Mouse (Mus musculus) embryonic facial prominence, embryonic 14.5 days (tissue): ENCODE data around the gene Frmd5. TPM values are rescaled to one million over a fixed set of nuclear protein-coding genes. Genes with fewer than 3 reads are reported as not detected.

Source experiments
- ATAC-seq: fragments of 200-750 bp; cut with Nextera tagmentation; 2 replicates; pipeline ENCODE4 v1.8.0; 2017; ENCODE audit warnings: low read depth, moderate number of reproducible peaks, moderate TSS enrichment
- DNase-seq: peaks from one replicate; pipeline ENCODE4 v3.0.0-alpha.2; 2015; ENCODE audit warnings: low spot score
- H3K27ac ChIP-seq: fragments of 300-500 bp; sonication (generic); replicated peaks from 2 replicates; pipeline ENCODE4 v1.5.1; 2014; ENCODE audit warnings: low read depth, mild to moderate bottlenecking, low read length, moderate library complexity
- H3K27me3 ChIP-seq: fragments of 300-500 bp; sonication (generic); replicated peaks from 2 replicates; pipeline ENCODE4 v1.6.1; 2014; ENCODE audit warnings: low read length; ENCODE audit not compliant: control insufficient read depth, insufficient read depth
- H3K36me3 ChIP-seq: fragments of 300-500 bp; sonication (generic); 2 replicates; pipeline ENCODE4 v1.6.1; 2014; ENCODE audit warnings: low read length, mixed read lengths; ENCODE audit not compliant: control insufficient read depth, insufficient read depth
- H3K4me1 ChIP-seq: fragments of 300-500 bp; sonication (generic); 2 replicates; pipeline ENCODE4 v1.6.1; 2014; ENCODE audit warnings: antibody characterized with exemption, low read length; ENCODE audit not compliant: control insufficient read depth, insufficient read depth
- H3K4me2 ChIP-seq: fragments of 300-500 bp; sonication (generic); 2 replicates; pipeline ENCODE4 v1.6.1; 2014; ENCODE audit warnings: low read depth, mild to moderate bottlenecking, low read length, moderate library complexity, mixed read lengths
- H3K4me3 ChIP-seq: fragments of 300-500 bp; sonication (generic); 2 replicates; pipeline ENCODE4 v1.5.1; 2014; ENCODE audit warnings: low read depth, mild to moderate bottlenecking, low read length
- H3K9ac ChIP-seq: fragments of 300-500 bp; sonication (generic); 2 replicates; pipeline ENCODE4 v1.6.1; 2014; ENCODE audit warnings: low read depth, mild to moderate bottlenecking, low read length, moderate library complexity, mixed read lengths
- H3K9me3 ChIP-seq: fragments of 300-500 bp; sonication (generic); 2 replicates; pipeline ENCODE4 v1.6.1; 2016; ENCODE audit warnings: low read length; ENCODE audit not compliant: control insufficient read depth
- WGBS: fragments of 180-500 bp; shearing (Covaris S2); extraction: QIAGEN DNeasy Blood & Tissue Kit; methylation state at CpG from one replicate; pipeline ENCODE4 v1.1.7; 2014; 5-methylcytosine and 5-hydroxymethylcytosine counted together
- polyA plus RNA-seq: library from polyadenylated mRNA; unstranded; fragments of >200 nt; fragmentation: Nextera tagmentation; extraction: Ambion mirVana; gene quantifications from 2 replicates; pipeline ENCODE4 v1.2.1, GENCODE M21; 2014

Frmd5 gene
- polyA plus RNA-seq, 1 experiment from 2014 or later, result 1.4 TPM

GRCm38 (mm10) chr2:121598249-121598648 is 208.6 kb downstream of the Frmd5 start:
- H3K9me3 ChIP-seq, result no peaks in the 10 kb centered on the region
- no peaks in the 10 kb centered on the region; the same call in 1 of the 2 replicates for H3K27me3 ChIP-seq
- no peak for DNase-seq
- H3K4me3 ChIP-seq, result no peak overlapping the region
- peaks cover 6% of the 10 kb centered on the region for H3K4me1 ChIP-seq
- ATAC-seq, result no peak
- H3K36me3 ChIP-seq, result no peaks in the 10 kb centered on the region
- no peak overlapping the region for H3K9ac ChIP-seq
- no peak overlapping the region for H3K4me2 ChIP-seq
- WGBS, result 54% methylated on average over 6 of the region's 7 CpGs
- no peak overlapping the region for H3K27ac ChIP-seq

DNA sequence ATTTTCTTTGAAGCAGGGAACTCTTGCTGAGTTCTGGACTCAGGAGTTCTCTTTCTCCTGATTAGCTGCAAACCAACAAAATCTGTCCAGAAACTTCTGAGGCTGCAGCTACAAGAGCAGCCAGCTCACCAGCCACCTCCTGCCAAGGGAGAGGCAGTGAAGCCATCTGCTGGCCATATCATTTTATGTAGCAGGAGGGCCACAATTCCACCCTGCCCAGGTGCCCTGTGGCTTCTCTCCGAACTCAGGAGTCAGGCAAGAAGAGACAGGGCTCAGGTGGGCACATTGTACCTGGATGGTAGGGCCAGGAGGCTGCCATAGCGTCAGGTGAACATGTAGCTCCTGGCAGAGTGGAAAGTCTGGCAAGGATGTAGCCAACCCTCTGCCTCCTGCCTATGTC is 210.3 kb downstream of the Frmd5 start:
- Histone ChIP-seq H3K27me3 (no peaks in the 10 kb centered on the region; the same call in 1 of the 2 replicates), H3K9me3 (no peaks in the 10 kb centered on the region), H3K27ac (no peak overlapping the region), H3K4me2 (no peak overlapping the region), H3K9ac (no peak overlapping the region), H3K36me3 (no peaks in the 10 kb centered on the region), H3K4me3 (no peak overlapping the region), H3K4me1 (peaks cover 6% of the 10 kb centered on the region)
- DNase-seq, result no peak
- WGBS, result 91% methylated on average over 2 of the region's 2 CpGs
- ATAC-seq, result no peak

DNA sequence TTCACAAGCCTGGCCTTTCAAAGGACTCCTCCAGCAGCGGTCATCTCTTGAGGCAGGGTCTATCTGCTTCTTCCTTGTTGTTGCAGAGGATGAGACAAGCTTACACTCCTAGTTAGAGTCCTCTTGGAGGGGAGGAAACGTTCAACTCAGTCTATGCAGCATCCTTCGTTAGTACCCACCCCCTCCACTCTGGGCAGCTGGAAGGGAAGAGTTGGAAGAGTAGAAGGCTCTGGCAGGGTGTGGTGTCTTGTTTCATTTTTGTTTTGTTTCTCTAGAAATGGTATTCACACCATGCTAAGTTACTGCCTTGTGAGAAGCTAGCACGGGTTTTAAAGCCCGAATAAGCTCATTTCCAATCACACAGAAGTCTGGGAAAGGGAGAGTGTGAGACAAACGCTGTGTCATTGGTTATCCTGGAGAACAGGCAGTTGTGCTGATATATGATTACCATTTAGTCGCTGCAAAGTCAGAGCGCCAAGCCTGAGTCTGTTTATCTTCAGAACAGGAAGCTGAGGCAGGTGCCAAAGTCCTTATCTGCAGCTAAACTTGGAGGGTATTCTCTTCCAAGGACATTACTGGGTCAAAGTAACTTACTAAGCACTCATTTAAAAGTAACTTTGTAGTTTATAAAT is 212.1 kb downstream of the Frmd5 start:
- Histone ChIP-seq H3K4me3 (no peak overlapping the region), H3K9ac (no peak overlapping the region), H3K27me3 (no peaks in the 10 kb centered on the region; the same call in 1 of the 2 replicates), H3K36me3 (no peaks in the 10 kb centered on the region), H3K27ac (no peak overlapping the region), H3K4me1 (peaks cover 6% of the 10 kb centered on the region), H3K4me2 (no peak overlapping the region), H3K9me3 (no peaks in the 10 kb centered on the region)
- ATAC-seq (no peak), DNase-seq (peak; percentile 26)
- 32% methylated on average over 8 of the region's 8 CpGs for WGBS

- Histone ChIP-seq H3K27ac (no peak overlapping the region), H3K4me1 (peaks cover 6% of the 10 kb centered on the region), H3K36me3 (no peaks in the 10 kb centered on the region), H3K4me2 (no peak overlapping the region), H3K9ac (no peak overlapping the region), H3K9me3 (no peaks in the 10 kb centered on the region), H3K4me3 (no peak overlapping the region), H3K27me3 (no peaks in the 10 kb centered on the region; the same call in 1 of the 2 replicates)
- 42% methylated on average over 3 of the region's 3 CpGs for WGBS
- DNase-seq (peak; percentile 26), ATAC-seq (no peak; the same call in 1 of the 2 replicates)
These were observed 212.8 kb downstream of the Frmd5 start for GRCm38 (mm10) chr2:121594131-121594530.

- H3K27ac ChIP-seq, result no peak overlapping the region
These were observed 218.6 kb downstream of the Frmd5 start for GRCm38 (mm10) chr2:121588309-121588694.

GRCm38 (mm10) chr2:121587523-121588308 is 219.2 kb downstream of the Frmd5 start:
- H3K4me1 ChIP-seq, result peaks cover 13% of the 10 kb centered on the region
- no peaks in the 10 kb centered on the region for H3K9me3 ChIP-seq
- WGBS, result 20% methylated on average over 12 of the region's 12 CpGs
- peak overlapping the region; percentile 28; the same call in 1 of the 2 replicates for H3K9ac ChIP-seq
- H3K36me3 ChIP-seq, result no peaks in the 10 kb centered on the region
- H3K4me2 ChIP-seq, result no peak overlapping the region; the same call in 1 of the 2 replicates
- peak; percentile 81 for DNase-seq
- H3K27me3 ChIP-seq, result no peaks in the 10 kb centered on the region
- ATAC-seq, result peak; percentile 82
- no peak overlapping the region for H3K4me3 ChIP-seq
- no peak overlapping the region for H3K27ac ChIP-seq

More at GRCm38 (mm10) chr2:121588309-121588694, 218.6 kb downstream of the Frmd5 start:
- 21% methylated on average over 4 of the region's 4 CpGs for WGBS
- ATAC-seq (peak; percentile 74), DNase-seq (peak; percentile 68)
- no peaks in the 10 kb centered on the region for H3K36me3 ChIP-seq
- H3K4me3 ChIP-seq, result no peak overlapping the region
- no peak overlapping the region; the same call in 1 of the 2 replicates for H3K4me2 ChIP-seq
- H3K27me3 ChIP-seq, result no peaks in the 10 kb centered on the region
- no peak overlapping the region; the same call in 1 of the 2 replicates for H3K9ac ChIP-seq
- no peaks in the 10 kb centered on the region for H3K9me3 ChIP-seq
- peaks cover 13% of the 10 kb centered on the region for H3K4me1 ChIP-seq

GRCm38 (mm10) chr2:121584705-121585104 is 222.2 kb downstream of the Frmd5 start:
- no peak overlapping the region for H3K27ac ChIP-seq
- DNase-seq, result no peak
- ATAC-seq, result no peak
- H3K4me3 ChIP-seq, result no peak overlapping the region
- no peak overlapping the region for H3K4me2 ChIP-seq
- no peaks in the 10 kb centered on the region for H3K27me3 ChIP-seq
- H3K9me3 ChIP-seq, result no peaks in the 10 kb centered on the region
- no peak overlapping the region for H3K9ac ChIP-seq
- H3K4me1 ChIP-seq, result peaks cover 13% of the 10 kb centered on the region
- 63% methylated on average over 5 of the region's 5 CpGs for WGBS
- no peaks in the 10 kb centered on the region for H3K36me3 ChIP-seq

DNA sequence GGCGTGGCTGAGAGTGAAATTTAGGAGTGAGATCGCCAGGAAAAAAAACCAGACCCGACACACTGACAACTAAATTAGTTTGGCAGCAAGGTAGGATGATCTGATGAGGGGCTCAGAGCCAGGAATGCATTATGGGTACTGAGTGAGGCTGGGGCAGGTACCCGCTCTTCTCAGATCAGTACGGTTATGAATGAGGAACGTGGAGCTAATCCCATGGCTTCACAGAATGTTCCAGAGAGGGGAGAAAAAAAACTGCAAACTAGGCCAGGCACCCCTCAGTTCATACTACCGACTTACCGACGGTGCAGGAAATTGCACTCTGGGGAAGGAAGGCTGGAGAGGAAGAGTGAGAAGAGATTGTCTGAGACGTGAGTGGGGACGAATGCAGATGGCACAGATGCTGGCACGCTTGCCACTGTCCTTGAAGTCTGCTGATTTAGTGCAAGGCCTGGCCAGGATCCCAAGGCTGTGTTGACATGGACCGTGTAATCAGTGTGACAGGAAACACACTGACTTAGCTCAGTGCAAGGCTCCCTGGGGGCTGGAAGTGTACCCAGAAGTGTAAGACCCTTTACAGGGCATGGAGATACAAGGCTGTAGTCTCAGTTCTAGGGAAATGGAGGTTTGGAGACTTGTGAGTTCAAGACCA is 223.3 kb downstream of the Frmd5 start:
- Histone ChIP-seq H3K9me3 (no peaks in the 10 kb centered on the region), H3K27ac (no peak overlapping the region), H3K36me3 (no peaks in the 10 kb centered on the region), H3K9ac (no peak overlapping the region), H3K4me1 (peaks cover 10% of the 10 kb centered on the region), H3K27me3 (no peaks in the 10 kb centered on the region), H3K4me3 (no peak overlapping the region), H3K4me2 (no peak overlapping the region)
- WGBS, result 56% methylated on average over 13 of the region's 13 CpGs
- ATAC-seq, result no peak
- peak; percentile 40 for DNase-seq
